Mouse (Mus musculus): ENCODE data around the gene Zbtb46. TPM values are rescaled to one million over a fixed set of nuclear protein-coding genes. Genes with fewer than 3 reads are reported as not detected.

The Zbtb46 gene
- polyA plus RNA-seq, 1 experiment from 2014 or later, result 15.6 TPM

DNA sequence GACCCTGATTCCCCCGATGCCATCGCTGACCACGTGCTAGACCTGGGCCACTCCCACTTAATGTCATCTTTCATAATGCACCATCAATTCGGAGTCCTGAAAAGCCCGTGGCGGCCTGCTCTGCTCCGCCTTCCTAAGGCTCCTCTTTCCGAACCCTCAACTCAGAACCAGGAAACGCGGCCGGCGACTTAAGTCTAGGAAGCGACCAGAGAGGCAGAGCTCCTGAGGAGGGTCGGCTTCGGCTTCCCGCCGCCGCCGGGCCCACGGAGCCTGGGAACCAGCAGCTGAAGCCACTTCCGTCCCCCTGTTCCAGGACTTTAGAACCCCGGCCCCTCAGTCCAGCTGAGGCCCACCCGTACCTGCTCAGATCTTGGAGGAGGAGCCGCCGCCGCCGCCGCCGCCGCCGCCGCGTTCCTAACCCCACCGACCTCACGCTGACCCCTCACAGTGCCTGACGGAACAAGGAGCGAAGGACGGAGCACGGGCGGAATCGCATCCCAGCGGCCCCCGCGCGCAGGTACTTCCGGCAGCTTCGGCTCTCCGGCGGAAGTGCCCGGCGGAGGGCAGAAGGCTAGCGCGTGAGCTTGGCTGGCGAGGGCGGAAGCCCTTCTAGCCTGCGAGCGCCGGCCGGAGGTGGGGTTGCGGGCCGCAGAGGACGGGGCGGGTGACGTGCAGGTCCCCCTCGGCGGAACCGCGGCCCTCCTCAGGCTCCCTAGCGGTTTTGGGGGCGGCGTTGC is 94.2 kb downstream of the Zbtb46 start, which contains the start of the genes Zgpat and Arfrp1:
Zgpat (plus strand) TSS at position 69 of the 737 bp plus-strand sequence.
Arfrp1 (minus strand) TSS at position 545 of the 737 bp plus-strand sequence.
- no peaks in the 10 kb centered on the region for H3K27me3 ChIP-seq (ENCODE audit: insufficient read depth, low read length)
- peaks cover 19% of the 10 kb centered on the region for H3K36me3 ChIP-seq (ENCODE audit: insufficient read depth, low read length)
- peak; percentile 93 for ATAC-seq (replicated peaks; ENCODE audit: low FRiP score, low read depth)
- no peaks in the 10 kb centered on the region for H3K9me3 ChIP-seq (replicated peaks; ENCODE audit: low read length)
- peak; percentile 12; the same call in 1 of the 2 replicates for TF ChIP-seq CTCF (IDR thresholded peaks at IDR 0.05; ENCODE audit: low read depth)
- DNase-seq (ENCODE audit: low spot score), result peak; percentile 95
- H3K27ac ChIP-seq, result peak within 1 kb of the TSS; percentile 95
- peak within 1 kb of the TSS; percentile 87 for H3K9ac ChIP-seq (ENCODE audit: low read depth, low read length)
- 1% methylated on average over 66 of the region's 71 CpGs for WGBS
- H3K4me2 ChIP-seq (ENCODE audit: low read length), result peak within 1 kb of the TSS; percentile 81
- H3K4me3 ChIP-seq (replicated peaks; ENCODE audit: low read depth, low read length), result peak within 1 kb of the TSS; percentile 87
- H3K4me1 ChIP-seq (replicated peaks; ENCODE audit: insufficient read depth, low read length), result peaks cover 15% of the 10 kb centered on the region

DNA sequence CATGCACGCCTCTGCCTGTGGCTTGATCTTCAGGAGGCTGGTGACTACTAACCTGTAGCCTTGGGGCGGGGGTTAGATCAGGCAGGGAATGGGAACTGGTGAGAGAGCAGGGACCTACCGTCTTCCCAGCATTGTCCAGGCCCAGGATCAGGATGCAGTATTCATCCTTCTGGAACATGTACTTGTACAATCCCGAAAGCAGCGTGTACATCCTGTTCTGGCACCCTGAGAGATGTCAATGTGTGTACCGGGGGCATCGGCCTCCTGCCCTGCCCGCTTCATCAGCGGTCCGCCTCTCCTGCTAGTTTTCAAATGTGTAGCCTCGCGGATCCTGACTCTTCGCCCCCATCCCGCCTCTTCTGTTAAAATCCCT is 94.8 kb downstream of the Zbtb46 start:
- Histone ChIP-seq H3K4me3 (replicated peaks; ENCODE audit: low read depth, low read length) (peak overlapping the region; percentile 87), H3K4me1 (replicated peaks; ENCODE audit: insufficient read depth, low read length) (peaks cover 15% of the 10 kb centered on the region), H3K27me3 (ENCODE audit: insufficient read depth, low read length) (no peaks in the 10 kb centered on the region), H3K9me3 (replicated peaks; ENCODE audit: low read length) (no peaks in the 10 kb centered on the region), H3K4me2 (ENCODE audit: low read length) (peak overlapping the region; percentile 81), H3K9ac (ENCODE audit: low read depth, low read length) (peak overlapping the region; percentile 87), H3K27ac (peak overlapping the region; percentile 95), H3K36me3 (ENCODE audit: insufficient read depth, low read length) (peaks cover 23% of the 10 kb centered on the region)
- WGBS, result 4% methylated on average over 14 of the region's 14 CpGs
- DNase-seq (ENCODE audit: low spot score) (no peak), ATAC-seq (replicated peaks; ENCODE audit: low FRiP score, low read depth) (peak; percentile 8)
- TF ChIP-seq CTCF (IDR thresholded peaks at IDR 0.05; ENCODE audit: low read depth), result no peak

DNA sequence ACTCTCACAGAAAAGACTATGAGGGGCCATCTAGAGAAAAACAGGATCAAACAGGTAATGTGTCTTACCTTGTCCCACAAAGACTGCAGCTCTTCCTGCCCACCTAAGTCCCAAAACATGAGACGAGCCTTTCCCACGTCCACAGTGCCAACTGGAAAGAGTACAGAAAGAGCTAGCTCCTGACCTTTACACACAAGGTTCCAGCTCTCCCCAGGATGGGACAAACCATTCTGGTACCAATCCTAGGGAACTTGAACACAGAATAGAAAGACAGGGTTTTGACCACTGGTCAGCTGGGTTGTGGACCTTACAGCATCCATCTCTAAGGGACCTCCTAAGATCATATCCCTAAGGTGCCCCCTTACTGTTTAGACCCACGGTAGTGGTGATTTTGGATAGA is 95.3 kb downstream of the Zbtb46 start:
- no peak overlapping the region for H3K27ac ChIP-seq
- peak overlapping the region; percentile 81 for H3K4me2 ChIP-seq (ENCODE audit: low read length)
- H3K4me1 ChIP-seq (replicated peaks; ENCODE audit: insufficient read depth, low read length), result peaks cover 15% of the 10 kb centered on the region
- peak overlapping the region; percentile 87 for H3K4me3 ChIP-seq (replicated peaks; ENCODE audit: low read depth, low read length)
- DNase-seq (ENCODE audit: low spot score) (no peak), ATAC-seq (replicated peaks; ENCODE audit: low FRiP score, low read depth) (no peak)
- H3K9me3 ChIP-seq (replicated peaks; ENCODE audit: low read length), result no peaks in the 10 kb centered on the region
- no peak for TF ChIP-seq CTCF (IDR thresholded peaks at IDR 0.05; ENCODE audit: low read depth)
- 69% methylated on average over 3 of the region's 3 CpGs for WGBS
- peaks cover 28% of the 10 kb centered on the region for H3K36me3 ChIP-seq (ENCODE audit: insufficient read depth, low read length)
- no peaks in the 10 kb centered on the region for H3K27me3 ChIP-seq (ENCODE audit: insufficient read depth, low read length)
- H3K9ac ChIP-seq (ENCODE audit: low read depth, low read length), result peak overlapping the region; percentile 87

DNA sequence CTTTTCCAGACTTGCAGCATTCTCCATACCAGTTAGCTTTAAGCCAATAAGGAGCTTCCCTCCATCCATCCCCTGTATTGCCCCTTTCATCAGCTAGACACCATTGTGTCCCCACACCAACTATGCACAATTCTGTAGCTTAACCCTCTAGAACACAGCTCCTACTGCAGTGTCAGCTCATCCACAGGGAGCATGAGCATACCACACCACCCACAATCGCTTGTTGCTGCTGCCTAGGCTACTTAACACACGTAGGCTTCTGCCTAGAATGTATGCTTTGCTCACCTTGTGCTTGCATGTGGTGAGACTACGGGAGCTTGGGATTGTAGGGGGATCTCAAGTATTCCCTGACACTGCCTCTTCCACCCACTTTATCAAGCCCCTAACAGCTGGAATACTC is 102.4 kb downstream of the Zbtb46 start:
- Histone ChIP-seq H3K36me3 (ENCODE audit: insufficient read depth, low read length) (peaks cover 54% of the 10 kb centered on the region), H3K27ac (no peak overlapping the region), H3K27me3 (ENCODE audit: insufficient read depth, low read length) (no peaks in the 10 kb centered on the region), H3K9ac (ENCODE audit: low read depth, low read length) (no peak overlapping the region), H3K9me3 (replicated peaks; ENCODE audit: low read length) (no peaks in the 10 kb centered on the region), H3K4me1 (replicated peaks; ENCODE audit: insufficient read depth, low read length) (no peaks in the 10 kb centered on the region), H3K4me2 (ENCODE audit: low read length) (no peak overlapping the region), H3K4me3 (replicated peaks; ENCODE audit: low read depth, low read length) (no peak overlapping the region)
- no peak for ATAC-seq (replicated peaks; ENCODE audit: low FRiP score, low read depth)
- TF ChIP-seq CTCF (IDR thresholded peaks at IDR 0.05; ENCODE audit: low read depth), result no peak
- no peak for DNase-seq (ENCODE audit: low spot score)
- 87% methylated on average over 3 of the region's 3 CpGs for WGBS

DNA sequence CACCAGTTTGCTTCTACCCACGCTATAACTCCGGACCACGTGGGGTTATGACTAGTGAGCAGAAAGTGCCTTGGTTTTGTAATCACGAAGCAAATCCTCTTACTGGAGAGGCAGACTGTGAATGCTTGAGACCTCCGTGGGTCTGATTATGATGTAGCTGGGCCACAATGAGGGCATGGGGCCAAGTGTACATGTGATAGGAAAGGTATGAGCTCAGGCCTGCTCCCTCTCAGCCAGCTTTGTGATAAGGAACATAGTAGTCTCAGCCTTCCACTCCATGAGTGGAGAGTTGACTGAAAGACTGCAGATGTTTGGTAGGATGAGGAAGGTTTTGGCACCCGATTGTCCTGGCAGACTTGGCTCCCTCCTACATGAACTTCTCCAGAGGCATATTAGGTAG is 116.5 kb downstream of the Zbtb46 start:
- Histone ChIP-seq H3K4me2 (ENCODE audit: low read length) (no peak overlapping the region), H3K4me3 (replicated peaks; ENCODE audit: low read depth, low read length) (no peak overlapping the region), H3K4me1 (replicated peaks; ENCODE audit: insufficient read depth, low read length) (no peaks in the 10 kb centered on the region), H3K9me3 (replicated peaks; ENCODE audit: low read length) (no peaks in the 10 kb centered on the region), H3K36me3 (ENCODE audit: insufficient read depth, low read length) (peaks cover 27% of the 10 kb centered on the region), H3K27me3 (ENCODE audit: insufficient read depth, low read length) (no peaks in the 10 kb centered on the region), H3K9ac (ENCODE audit: low read depth, low read length) (no peak overlapping the region), H3K27ac (no peak overlapping the region)
- no peak for TF ChIP-seq CTCF (IDR thresholded peaks at IDR 0.05; ENCODE audit: low read depth)
- 92% methylated on average over 6 of the region's 6 CpGs for WGBS
- ATAC-seq (replicated peaks; ENCODE audit: low FRiP score, low read depth), result no peak
- DNase-seq (ENCODE audit: low spot score), result no peak

DNA sequence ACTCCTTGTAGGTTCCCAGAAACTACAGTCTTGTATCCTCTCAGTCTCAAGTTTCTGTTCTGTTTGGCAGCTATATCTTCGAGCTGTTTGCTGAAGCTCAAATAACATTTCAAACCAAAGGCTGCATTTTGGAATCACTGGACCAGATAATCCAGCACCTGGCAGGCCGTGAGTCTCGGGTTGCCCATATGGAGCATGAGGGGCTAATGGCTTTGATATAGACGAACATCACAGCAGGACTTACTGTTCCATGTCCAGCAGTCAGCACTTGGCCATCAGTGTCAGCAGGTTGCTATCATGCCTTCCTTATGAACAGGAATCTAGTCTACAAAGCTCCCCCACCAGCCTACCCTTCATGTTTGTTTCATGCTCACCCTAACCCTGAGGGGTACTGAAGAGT is 118.8 kb downstream of the Zbtb46 start:
- ATAC-seq (replicated peaks; ENCODE audit: low FRiP score, low read depth) (no peak), DNase-seq (ENCODE audit: low spot score) (peak; percentile 21)
- no peak overlapping the region for H3K27ac ChIP-seq
- TF ChIP-seq CTCF (IDR thresholded peaks at IDR 0.05; ENCODE audit: low read depth), result no peak
- H3K36me3 ChIP-seq (ENCODE audit: insufficient read depth, low read length), result peaks cover 34% of the 10 kb centered on the region
- no peaks in the 10 kb centered on the region for H3K4me1 ChIP-seq (replicated peaks; ENCODE audit: insufficient read depth, low read length)
- WGBS, result 53% methylated on average over 4 of the region's 4 CpGs
- no peaks in the 10 kb centered on the region for H3K9me3 ChIP-seq (replicated peaks; ENCODE audit: low read length)
- H3K27me3 ChIP-seq (ENCODE audit: insufficient read depth, low read length), result no peaks in the 10 kb centered on the region
- H3K4me2 ChIP-seq (ENCODE audit: low read length), result no peak overlapping the region
- no peak overlapping the region for H3K4me3 ChIP-seq (replicated peaks; ENCODE audit: low read depth, low read length)
- no peak overlapping the region for H3K9ac ChIP-seq (ENCODE audit: low read depth, low read length)

Other genes with a start within 250 kb of the Zbtb46 start
- gene Srms, start 246.2 kb downstream of the Zbtb46 start, polyA plus RNA-seq (2015; fragmentation: Nextera tagmentation; extraction: Ambion mirVana), result 0.14 and 0.26 TPM in 2 replicates
- gene Fndc11, start 239.4 kb downstream of the Zbtb46 start, polyA plus RNA-seq (2015; fragmentation: Nextera tagmentation; extraction: Ambion mirVana), result 0.27 and 0.55 TPM in 2 replicates
- gene Helz2, start 217.4 kb downstream of the Zbtb46 start, polyA plus RNA-seq (2015; fragmentation: Nextera tagmentation; extraction: Ambion mirVana), result 1.4 and 1.5 TPM in 2 replicates
- 8.1 and 9.8 TPM in 2 replicates for gene Gmeb2, start 171.4 kb downstream of the Zbtb46 start, polyA plus RNA-seq (2015; fragmentation: Nextera tagmentation; extraction: Ambion mirVana)
- gene Stmn3, start 144.9 kb downstream of the Zbtb46 start, polyA plus RNA-seq (2015; fragmentation: Nextera tagmentation; extraction: Ambion mirVana), result 0.24 and 0.66 TPM in 2 replicates
- 16.8 and 24.2 TPM in 2 replicates for gene Rtel1, start 139.7 kb downstream of the Zbtb46 start, polyA plus RNA-seq (2015; fragmentation: Nextera tagmentation; extraction: Ambion mirVana)
- gene Zgpat, start 94.5 kb downstream of the Zbtb46 start, polyA plus RNA-seq (2015; fragmentation: Nextera tagmentation; extraction: Ambion mirVana), result 32.2 and 33.1 TPM in 2 replicates
- 47.5 and 48.7 TPM in 2 replicates for gene Arfrp1, start 94.0 kb downstream of the Zbtb46 start, polyA plus RNA-seq (2015; fragmentation: Nextera tagmentation; extraction: Ambion mirVana)
- gene Lime1, start 79.3 kb downstream of the Zbtb46 start, polyA plus RNA-seq (2015; fragmentation: Nextera tagmentation; extraction: Ambion mirVana), result 14.7 TPM in 2 replicates
- 0.12 and 0.17 TPM in 2 replicates for gene Abhd16b, start 33.8 kb upstream of the Zbtb46 start, polyA plus RNA-seq (2015; fragmentation: Nextera tagmentation; extraction: Ambion mirVana)
- 140 and 144 TPM in 2 replicates for gene Tpd52l2, start 37.7 kb upstream of the Zbtb46 start, polyA plus RNA-seq (2015; fragmentation: Nextera tagmentation; extraction: Ambion mirVana)
- 70.5 and 79.5 TPM in 2 replicates for gene Dnajc5, start 61.1 kb upstream of the Zbtb46 start, polyA plus RNA-seq (2015; fragmentation: Nextera tagmentation; extraction: Ambion mirVana)
- 45.6 and 46.5 TPM in 2 replicates for gene Uckl1, start 125.5 kb upstream of the Zbtb46 start, polyA plus RNA-seq (2015; fragmentation: Nextera tagmentation; extraction: Ambion mirVana)
- gene Prpf6, start 132.4 kb upstream of the Zbtb46 start, polyA plus RNA-seq (2015; fragmentation: Nextera tagmentation; extraction: Ambion mirVana), result 46.3 and 52.2 TPM in 2 replicates
- 30.0 and 30.3 TPM in 2 replicates for gene Zfp512b, start 133.4 kb upstream of the Zbtb46 start, polyA plus RNA-seq (2015; fragmentation: Nextera tagmentation; extraction: Ambion mirVana)
- gene Samd10, start 139.8 kb upstream of the Zbtb46 start, polyA plus RNA-seq (2015; fragmentation: Nextera tagmentation; extraction: Ambion mirVana), result 26.9 and 27.4 TPM in 2 replicates
- gene Gm29797, start 197.6 kb upstream of the Zbtb46 start, polyA plus RNA-seq (2015; fragmentation: Nextera tagmentation; extraction: Ambion mirVana), result not detected in 2 replicates
- gene Sox18, start 212.2 kb upstream of the Zbtb46 start, polyA plus RNA-seq (2015; fragmentation: Nextera tagmentation; extraction: Ambion mirVana), result 56.6 and 62.2 TPM in 2 replicates
- gene Tcea2, start 220.9 kb upstream of the Zbtb46 start, polyA plus RNA-seq (2015; fragmentation: Nextera tagmentation; extraction: Ambion mirVana), result 22.6 and 23.4 TPM in 2 replicates
- gene Rgs19, start 234.6 kb upstream of the Zbtb46 start, polyA plus RNA-seq (2015; fragmentation: Nextera tagmentation; extraction: Ambion mirVana), result 38.9 and 41.7 TPM in 2 replicates
- gene Lkaaear1, start 239.0 kb upstream of the Zbtb46 start, polyA plus RNA-seq (2015; fragmentation: Nextera tagmentation; extraction: Ambion mirVana), result not detected in 2 replicates